Mouse (Mus musculus) adrenal gland, adult (tissue): ENCODE data around the gene Gm47995.
"Not testable (repeated sequence)": the region's sequence is repeated elsewhere in the genome, so short reads cannot be mapped to it uniquely, and the experiment has no call there.

Experiments used
- DNase-seq, 2 experiments: peaks; one replicate each; pipeline ENCODE4 v3.0.0; 2022 to 2023; ENCODE audit warnings: low spot score in 1 of 2; ENCODE audit not compliant: inconsistent age in 2 of 2

Gene Gm47995

GRCm38 (mm10) chr1:151186186-151186585 is 12.1 kb upstream of the Gm47995 start:
- DNase-seq: not testable (repeated sequence)

- DNase-seq: not testable (repeated sequence)
Measured at GRCm38 (mm10) chr1:151186879-151187424, 11.3 kb upstream of the Gm47995 start.

GRCm38 (mm10) chr1:151188469-151188868 is 9.8 kb upstream of the Gm47995 start:
- no peak for DNase-seq

- not testable (repeated sequence) for DNase-seq
Measured at GRCm38 (mm10) chr1:151192075-151192474, 6.2 kb upstream of the Gm47995 start, which contains the start of gene Gm8947. Gene Gm8947 (plus strand): TSS chr1:151192376.

- DNase-seq: not testable (repeated sequence)
Measured at GRCm38 (mm10) chr1:151192739-151193138, 5.5 kb upstream of the Gm47995 start.

- not testable (repeated sequence) for DNase-seq
Measured at GRCm38 (mm10) chr1:151195986-151196385, 2.3 kb upstream of the Gm47995 start.

- DNase-seq: not testable (repeated sequence)
Measured at GRCm38 (mm10) chr1:151196690-151197089, 1.6 kb upstream of the Gm47995 start.

- not testable (repeated sequence) for DNase-seq
Measured at GRCm38 (mm10) chr1:151200620-151201019, 2.4 kb downstream of the Gm47995 start.

- DNase-seq: not testable (repeated sequence)
Measured at GRCm38 (mm10) chr1:151202771-151203170, 4.5 kb downstream of the Gm47995 start.

GRCm38 (mm10) chr1:151203818-151204217 is 5.6 kb downstream of the Gm47995 start, which contains the start of gene 3110040M04Rik:
Gene 3110040M04Rik (plus strand): TSS chr1:151204121.
- not testable (repeated sequence) for DNase-seq

GRCm38 (mm10) chr1:151208493-151208892 is 10.2 kb downstream of the Gm47995 start:
- DNase-seq: not testable (repeated sequence)

GRCm38 (mm10) chr1:151208944-151209343 is 10.7 kb downstream of the Gm47995 start:
- not testable (repeated sequence) for DNase-seq

- not testable (repeated sequence) for DNase-seq
Measured at GRCm38 (mm10) chr1:151209824-151210355, 11.6 kb downstream of the Gm47995 start, which contains the start of gene Gm47996. Gene Gm47996 (plus strand): TSS chr1:151210131.

GRCm38 (mm10) chr1:151211666-151212065 is 13.4 kb downstream of the Gm47995 start:
- DNase-seq: not testable (repeated sequence)

GRCm38 (mm10) chr1:151214862-151215261 is 16.6 kb downstream of the Gm47995 start:
- no peak for DNase-seq

- DNase-seq: no peak
Measured at GRCm38 (mm10) chr1:151215985-151216384, 17.7 kb downstream of the Gm47995 start.

- no peak for DNase-seq
Measured at GRCm38 (mm10) chr1:151216417-151216816, 18.2 kb downstream of the Gm47995 start.

- DNase-seq: no peak
Measured at GRCm38 (mm10) chr1:151219045-151219444, 20.8 kb downstream of the Gm47995 start.

GRCm38 (mm10) chr1:151220098-151220497 is 21.9 kb downstream of the Gm47995 start:
- no peak for DNase-seq

GRCm38 (mm10) chr1:151222561-151223267 is 24.5 kb downstream of the Gm47995 start:
- no peak for DNase-seq

GRCm38 (mm10) chr1:151223377-151223776 is 25.1 kb downstream of the Gm47995 start:
- DNase-seq: no peak

GRCm38 (mm10) chr1:151224536-151224935 is 26.3 kb downstream of the Gm47995 start:
- DNase-seq: no peak
